ENCODE assay signal across 13 mouse cellular contexts in genomic region chr3:127292864-127293478, GRCm38 (mm10).
DNase-seq lines count a peak whose midpoint lies in the region; ATAC-seq lines count a peak whose summit lies in the region.
"Had no signal": no experiment of that assay in that cellular context is flagged by ENCODE, and none has a peak within 500 bp of the region (broad histone marks: within the 10 kb centered on the region; RNA-seq: fewer than 3 reads in every experiment).

No protein-coding gene starts in this region.

- H3K27me3 ChIP-seq in neural tube, embryonic 11.5 days (ENCODE audit: control insufficient read depth, insufficient read depth, low read length) = no peaks in the 10 kb centered on the region
- no peaks in the 10 kb centered on the region for H3K27me3 ChIP-seq in forebrain, embryonic 13.5 days
- no peaks in the 10 kb centered on the region for H3K27me3 ChIP-seq in hindbrain, embryonic 15.5 days
- H3K27me3 ChIP-seq in neural tube, embryonic 13.5 days = no peaks in the 10 kb centered on the region
- H3K27me3 ChIP-seq: liver, embryonic 12.5 days had no signal

- no peak for DNase-seq in neural tube, embryonic 11.5 days (ENCODE audit: low spot score)
- DNase-seq in neural tube, embryonic 10.5 days (ENCODE audit: extremely low spot score, low spot score) = no peak
- no peak for DNase-seq in cerebellum, postnatal 14 days
- DNase-seq in spleen, postnatal 36 days (ENCODE audit: low spot score in 2 of 2) = no peak
- no peak for DNase-seq in layer of hippocampus, adult 11-12 months (ENCODE audit: low spot score)
- DNase-seq: heart, postnatal 14 days; lung, postnatal 14 days; thymus, postnatal 25 days had no signal

- H3K9me3 ChIP-seq in neural tube, embryonic 11.5 days (ENCODE audit: control insufficient read depth, low read length) = no peaks in the 10 kb centered on the region
- H3K9me3 ChIP-seq in forebrain, embryonic 13.5 days (replicated peaks) = no peaks in the 10 kb centered on the region
- no peaks in the 10 kb centered on the region for H3K9me3 ChIP-seq in hindbrain, embryonic 15.5 days
- H3K9me3 ChIP-seq in neural tube, embryonic 13.5 days = no peaks in the 10 kb centered on the region
- H3K9me3 ChIP-seq: liver, embryonic 12.5 days had no signal

- H3K4me3 ChIP-seq in neural tube, embryonic 11.5 days (ENCODE audit: low read depth, low read length) = no peak overlapping the region
- no peak overlapping the region for H3K4me3 ChIP-seq in forebrain, embryonic 13.5 days
- H3K4me3 ChIP-seq in hindbrain, embryonic 15.5 days = no peak overlapping the region
- no peak overlapping the region for H3K4me3 ChIP-seq in neural tube, embryonic 13.5 days
- H3K4me3 ChIP-seq: liver, embryonic 12.5 days had no signal

- ATAC-seq in neural tube, embryonic 11.5 days (ENCODE audit: insufficient read depth, low FRiP score, low TSS enrichment) = no peak
- ATAC-seq in forebrain, embryonic 13.5 days = no peak
- no peak for ATAC-seq in hindbrain, embryonic 15.5 days (ENCODE audit: low FRiP score, low read depth)
- ATAC-seq in neural tube, embryonic 13.5 days (ENCODE audit: low read depth) = no peak; the same call in 1 of the 2 replicates
- ATAC-seq: intestine, postnatal 0 days; liver, embryonic 12.5 days had no signal

- H3K9ac ChIP-seq in neural tube, embryonic 11.5 days (ENCODE audit: low read length) = no peak overlapping the region
- H3K9ac ChIP-seq in forebrain, embryonic 13.5 days = no peak overlapping the region
- H3K9ac ChIP-seq in hindbrain, embryonic 15.5 days = no peak overlapping the region
- H3K9ac ChIP-seq in neural tube, embryonic 13.5 days = 0 out of 2 replicates have a peak overlapping the region, but pooled peaks have one; percentile 17
- H3K9ac ChIP-seq: liver, embryonic 12.5 days had no signal

- no peak overlapping the region for H3K4me2 ChIP-seq in neural tube, embryonic 11.5 days (ENCODE audit: low read depth)
- 0 out of 2 replicates have a peak overlapping the region, but pooled peaks have one; percentile 42 for H3K4me2 ChIP-seq in forebrain, embryonic 13.5 days
- H3K4me2 ChIP-seq in hindbrain, embryonic 15.5 days = no peak overlapping the region
- no peak overlapping the region for H3K4me2 ChIP-seq in neural tube, embryonic 13.5 days
- H3K4me2 ChIP-seq: liver, embryonic 12.5 days had no signal

- peaks cover 7% of the 10 kb centered on the region; the same call in 1 of the 2 replicates for H3K4me1 ChIP-seq in neural tube, embryonic 11.5 days (ENCODE audit: control insufficient read depth, insufficient read depth, low read length)
- peaks cover 24% of the 10 kb centered on the region for H3K4me1 ChIP-seq in forebrain, embryonic 13.5 days
- peaks cover 39% of the 10 kb centered on the region for H3K4me1 ChIP-seq in hindbrain, embryonic 15.5 days (replicated peaks)
- peaks cover 53% of the 10 kb centered on the region for H3K4me1 ChIP-seq in neural tube, embryonic 13.5 days (replicated peaks)
- H3K4me1 ChIP-seq: liver, embryonic 12.5 days had no signal

- H3K27ac ChIP-seq in neural tube, embryonic 11.5 days (ENCODE audit: low read depth, low read length) = peak overlapping the region; percentile 53; the same call in 1 of the 2 replicates
- H3K27ac ChIP-seq in forebrain, embryonic 13.5 days = peak overlapping the region; percentile 65
- peak overlapping the region; percentile 70 for H3K27ac ChIP-seq in hindbrain, embryonic 15.5 days (replicated peaks)
- H3K27ac ChIP-seq in neural tube, embryonic 13.5 days (replicated peaks) = peak overlapping the region; percentile 84
- H3K27ac ChIP-seq: liver, embryonic 12.5 days had no signal

- 90% methylated on average over 10 of the region's 10 CpGs for WGBS in neural tube, embryonic 11.5 days
- 89% methylated on average over 10 of the region's 10 CpGs for WGBS in forebrain, embryonic 13.5 days
- 70% methylated on average over 10 of the region's 10 CpGs for WGBS in hindbrain, embryonic 15.5 days
- 65% methylated on average over 10 of the region's 10 CpGs for WGBS in neural tube, embryonic 13.5 days

- H3K36me3 ChIP-seq in neural tube, embryonic 11.5 days (ENCODE audit: control insufficient read depth, insufficient read depth, low read length) = no peaks in the 10 kb centered on the region
- H3K36me3 ChIP-seq in forebrain, embryonic 13.5 days (ENCODE audit: poor library complexity, severe bottlenecking) = no peaks in the 10 kb centered on the region
- no peaks in the 10 kb centered on the region for H3K36me3 ChIP-seq in hindbrain, embryonic 15.5 days
- H3K36me3 ChIP-seq in neural tube, embryonic 13.5 days = no peaks in the 10 kb centered on the region
- H3K36me3 ChIP-seq: liver, embryonic 12.5 days had no signal
